Mouse (Mus musculus) thymus, adult 2 months (tissue): ENCODE measurements around the gene Iscu. TPM values are rescaled to one million over a fixed set of nuclear protein-coding genes. Genes with fewer than 3 reads are reported as not detected.
"Not testable (repeated sequence)": the region's sequence is repeated elsewhere in the genome, so short reads cannot be mapped to it uniquely, and the experiment has no call there.

Experiments
- DNase-seq: peaks from one replicate; pipeline ENCODE4 v3.0.0; 2021
- H3K27ac ChIP-seq: fragments of 200-500 bp; 2 replicates; pipeline ENCODE4 v1.5.1; 2012; ENCODE audit warnings: low read length, control low read depth; ENCODE audit not compliant: control insufficient read depth, insufficient read depth
- H3K27me3 ChIP-seq: fragments of 200-500 bp; 2 replicates; pipeline ENCODE4 v1.6.1; 2012; ENCODE audit warnings: mild to moderate bottlenecking, low read length, moderate library complexity, mixed read lengths; ENCODE audit not compliant: control insufficient read depth, insufficient read depth
- H3K36me3 ChIP-seq: fragments of 200-500 bp; 2 replicates; pipeline ENCODE4 v1.6.1; 2012; ENCODE audit warnings: mild to moderate bottlenecking, low read length, moderate library complexity; ENCODE audit not compliant: control insufficient read depth, insufficient read depth
- H3K4me1 ChIP-seq: fragments of 200-500 bp; replicated peaks from 2 replicates; pipeline ENCODE4 v1.6.1; 2012; ENCODE audit warnings: low read length; ENCODE audit not compliant: control insufficient read depth, insufficient read depth
- H3K4me3 ChIP-seq: fragments of 200-500 bp; 2 replicates; pipeline ENCODE4 v1.5.1; 2012; ENCODE audit warnings: mild to moderate bottlenecking, low read length, control low read depth, moderate library complexity; ENCODE audit not compliant: control insufficient read depth, insufficient read depth
- CTCF ChIP-seq: fragments of 200-500 bp; IDR thresholded peaks from 2 replicates; pipeline ENCODE4 v1.5.1; 2012; ENCODE audit warnings: mild to moderate bottlenecking, control low read depth, low read length, moderate library complexity, borderline replicate concordance; ENCODE audit not compliant: control insufficient read depth, poor library complexity, insufficient read depth; ENCODE audit errors: extremely low read depth
- POLR2A ChIP-seq: fragments of 200-500 bp; IDR thresholded peaks from 2 replicates; pipeline ENCODE4 v1.6.1; 2012; ENCODE audit warnings: mild to moderate bottlenecking, low read length, control low read depth, moderate library complexity; ENCODE audit not compliant: control insufficient read depth, poor library complexity, insufficient read depth; ENCODE audit errors: extremely low read depth
- whole genome bisulfite sequencing: fragments of 180-500 bp; shearing (Covaris S2); methylation state at CpG from one replicate; pipeline ENCODE4 v1.1.7; 2018; 5-methylcytosine and 5-hydroxymethylcytosine counted together
- polyA plus RNA-seq: library from polyadenylated mRNA; depleted of rRNA; stranded (reverse); fragments of >200 nt; gene quantifications from 2 replicates; pipeline ENCODE4 v1.2.3, GENCODE M21; 2012

The Iscu gene
- polyA plus RNA-seq, 1 experiment = 93.7 TPM

DNA sequence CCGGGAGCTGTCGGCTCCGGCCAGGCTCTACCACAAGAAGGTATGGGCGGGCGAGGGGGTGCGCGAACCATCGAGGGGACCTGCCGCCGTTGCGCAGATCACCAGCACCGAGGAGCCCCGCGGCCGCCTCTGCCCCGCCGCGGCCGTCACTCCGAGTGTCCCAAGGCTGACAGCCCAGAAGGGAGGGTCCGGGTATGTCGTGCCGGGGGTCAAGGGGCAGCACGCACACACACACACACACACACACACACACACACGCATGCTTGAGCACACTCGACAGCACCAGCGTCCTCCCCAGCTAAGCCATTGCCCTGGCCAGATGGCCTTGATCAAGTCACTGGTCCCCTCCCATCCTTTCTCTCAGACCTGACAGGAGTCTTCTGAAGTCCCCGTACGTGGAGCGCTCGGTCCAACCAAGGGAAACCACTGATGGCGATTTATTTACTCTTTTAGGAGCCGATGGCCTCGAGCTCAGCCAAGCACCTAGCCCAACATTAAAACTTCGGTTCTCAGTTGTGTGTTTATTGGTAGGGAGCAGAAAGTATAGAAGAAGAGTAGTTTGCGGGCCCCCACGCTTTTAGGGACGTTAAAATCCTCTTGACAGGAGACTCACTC is 464 bp downstream of the Iscu start:
- DNase-seq = no peak
- Histone ChIP-seq H3K27ac (no peak overlapping the region), H3K4me3 (peak overlapping the region; percentile 72), H3K4me1 (peaks cover 34% of the 10 kb centered on the region), H3K36me3 (no peaks in the 10 kb centered on the region), H3K27me3 (no peaks in the 10 kb centered on the region)
- WGBS = under 1% methylated on average over 38 of the region's 38 CpGs
- no peak for TF ChIP-seq POLR2A
- peak; percentile 9; the same call in 1 of the 2 replicates for TF ChIP-seq CTCF

DNA sequence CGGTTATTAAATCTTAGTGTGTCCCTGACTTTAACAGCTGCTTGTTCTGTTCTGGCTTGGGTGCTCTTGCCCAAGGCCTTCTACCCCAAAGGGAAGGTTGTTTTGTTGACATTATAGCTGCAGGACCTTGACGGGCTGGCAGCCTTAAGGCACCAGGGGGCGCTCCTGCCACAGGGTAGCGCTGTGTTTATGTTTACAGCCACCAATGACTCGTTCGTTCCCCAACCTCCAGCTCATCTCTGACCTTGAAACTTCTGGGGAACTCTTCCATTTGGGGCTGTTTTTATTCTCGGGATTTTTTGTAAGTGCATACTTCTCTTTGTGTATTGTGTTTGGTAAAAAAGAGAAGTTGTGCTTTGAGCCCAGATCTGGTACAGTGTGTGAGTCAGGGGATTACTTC is 1.1 kb downstream of the Iscu start:
- DNase-seq = peak; percentile 91
- WGBS = under 1% methylated on average over 7 of the region's 7 CpGs
- Histone ChIP-seq H3K36me3 (no peaks in the 10 kb centered on the region), H3K27ac (no peak overlapping the region), H3K27me3 (no peaks in the 10 kb centered on the region), H3K4me1 (peaks cover 40% of the 10 kb centered on the region), H3K4me3 (peak overlapping the region; percentile 72; the same call in 1 of the 2 replicates)
- TF ChIP-seq POLR2A (no peak), CTCF (peak; percentile 91)

DNA sequence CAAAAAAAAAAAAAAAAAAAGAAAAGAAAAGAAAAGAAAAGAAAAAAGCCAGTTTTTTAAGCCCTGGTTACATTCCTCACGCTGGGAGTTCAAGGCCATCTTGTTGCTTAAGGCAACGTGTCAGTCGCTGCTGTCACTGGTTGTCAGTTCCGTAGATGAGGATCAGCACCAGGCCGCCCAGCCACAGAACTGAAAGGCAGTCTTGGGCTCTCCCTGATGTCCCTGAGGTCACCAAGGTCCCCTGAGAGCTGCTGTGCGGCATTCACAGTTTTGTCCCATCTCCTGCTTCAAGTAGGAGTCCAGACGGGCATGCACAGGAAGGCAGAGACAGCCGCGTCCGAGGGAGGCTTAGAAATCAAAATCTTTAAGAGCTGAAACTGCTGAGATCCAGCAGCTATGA is 3.0 kb downstream of the Iscu start:
- DNase-seq = no peak
- Histone ChIP-seq H3K4me3 (no peak overlapping the region), H3K27ac (no peak overlapping the region), H3K4me1 (peaks cover 34% of the 10 kb centered on the region), H3K36me3 (no peaks in the 10 kb centered on the region), H3K27me3 (no peaks in the 10 kb centered on the region)
- no peak for TF ChIP-seq CTCF
- no peak for TF ChIP-seq POLR2A
- 92% methylated on average over 10 of the region's 10 CpGs for WGBS

DNA sequence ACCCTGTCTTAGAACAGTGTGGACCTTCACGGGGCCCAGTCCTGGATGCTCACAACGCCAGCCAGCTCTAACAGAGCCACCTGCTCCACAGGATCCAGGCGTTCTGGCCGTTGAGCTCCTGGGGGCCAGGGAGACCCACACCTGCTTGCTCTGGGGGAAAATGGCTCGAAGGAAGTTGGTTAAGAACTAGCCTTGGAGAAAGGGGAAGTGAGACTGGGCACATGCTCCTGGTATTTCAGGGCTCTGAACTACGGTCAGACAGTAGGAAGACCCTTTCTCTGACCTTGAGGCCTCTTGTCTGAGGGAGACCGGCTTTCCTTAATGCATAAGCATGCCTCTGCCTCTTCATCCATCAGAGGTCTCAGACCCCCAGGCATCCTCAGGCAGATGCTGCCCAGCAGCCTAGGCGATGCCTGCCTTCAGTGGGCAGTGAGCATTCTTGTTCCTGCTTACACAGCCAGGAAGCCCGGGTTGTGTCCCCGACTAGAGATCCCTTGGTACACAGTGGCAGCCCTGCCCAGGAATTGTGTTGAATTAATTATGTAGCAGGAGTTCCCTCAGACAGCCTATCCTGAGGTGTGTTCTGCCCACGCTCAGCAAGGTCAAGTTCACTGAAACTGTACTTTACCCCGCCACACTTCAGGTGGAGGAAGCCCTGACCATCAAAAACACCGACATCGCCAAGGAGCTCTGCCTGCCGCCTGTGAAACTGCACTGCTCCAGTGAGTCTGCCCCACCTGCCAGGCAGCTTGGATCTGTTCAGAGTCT is 3.8 kb downstream of the Iscu start:
- Histone ChIP-seq H3K4me1 (peaks cover 32% of the 10 kb centered on the region), H3K27me3 (no peaks in the 10 kb centered on the region), H3K27ac (peak overlapping the region; percentile 14; the same call in 1 of the 2 replicates), H3K4me3 (no peak overlapping the region), H3K36me3 (no peaks in the 10 kb centered on the region)
- no peak for DNase-seq
- TF ChIP-seq CTCF (no peak), POLR2A (no peak)
- WGBS = 35% methylated on average over 15 of the region's 15 CpGs

DNA sequence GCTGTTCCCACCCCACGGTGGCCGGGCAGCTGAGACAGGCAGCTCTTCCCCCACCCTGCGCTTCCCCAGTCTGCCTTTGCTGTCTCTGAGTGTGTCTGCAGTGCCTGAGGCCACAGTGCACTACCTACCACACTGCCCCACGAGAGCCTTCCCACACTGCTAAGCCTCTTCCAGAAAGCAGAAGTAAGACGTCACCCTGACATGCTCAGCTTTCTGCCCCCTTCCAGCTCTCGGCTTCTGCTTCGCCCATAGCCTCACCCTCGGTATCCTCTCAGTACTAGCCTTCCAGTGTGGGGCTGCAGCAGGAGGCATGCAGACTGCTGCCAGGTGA is 4.3 kb downstream of the Iscu start:
- Histone ChIP-seq H3K4me1 (peaks cover 32% of the 10 kb centered on the region), H3K27me3 (no peaks in the 10 kb centered on the region), H3K27ac (no peak overlapping the region), H3K4me3 (no peak overlapping the region), H3K36me3 (no peaks in the 10 kb centered on the region)
- TF ChIP-seq POLR2A = no peak
- TF ChIP-seq CTCF = no peak
- WGBS = 40% methylated on average over 8 of the region's 8 CpGs
- no peak for DNase-seq

DNA sequence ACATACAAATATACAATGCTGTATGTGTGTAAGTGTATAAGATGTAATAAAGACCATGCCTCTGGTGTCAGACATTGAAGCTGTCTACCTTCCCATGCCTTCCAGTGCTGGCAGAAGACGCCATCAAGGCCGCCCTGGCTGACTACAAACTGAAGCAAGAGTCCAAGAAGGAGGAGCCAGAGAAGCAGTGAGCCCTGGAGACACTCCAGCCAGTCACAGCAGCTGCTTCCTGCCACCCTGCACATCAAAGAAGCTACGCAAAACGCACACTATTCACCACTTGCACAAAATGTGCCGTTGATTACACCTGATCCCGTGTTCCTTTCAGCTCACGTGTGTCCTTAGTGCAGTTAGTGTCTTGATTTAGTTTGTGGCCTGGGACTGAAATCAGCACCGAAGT is 5.2 kb downstream of the Iscu start:
- H3K36me3 ChIP-seq, H3K27me3 ChIP-seq, H3K4me3 ChIP-seq, H3K27ac ChIP-seq: not testable (repeated sequence)
- WGBS = 8% methylated on average over 8 of the region's 8 CpGs
- peaks cover 32% of the 10 kb centered on the region for H3K4me1 ChIP-seq
- DNase-seq = peak; percentile 29

DNA sequence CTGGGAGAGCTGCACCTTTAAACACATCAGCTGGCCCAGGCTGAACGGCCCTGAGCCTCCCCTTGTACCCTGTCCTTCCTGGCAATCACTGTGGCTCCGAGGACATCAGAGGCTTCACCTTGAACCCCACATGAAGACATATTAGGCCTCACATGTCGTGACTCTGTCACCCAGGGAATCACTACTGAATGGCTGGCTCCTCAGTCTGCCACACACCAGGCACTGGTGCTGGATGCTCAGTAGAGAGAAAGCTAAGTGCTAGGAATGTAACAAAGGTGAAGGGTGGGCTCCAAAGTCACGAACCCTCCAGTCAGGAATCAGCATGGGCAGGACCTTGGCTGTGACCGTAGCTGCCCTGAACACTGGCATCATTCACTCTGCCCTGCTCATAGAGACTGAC is 7.0 kb downstream of the Iscu start:
- WGBS = 89% methylated on average over 5 of the region's 5 CpGs
- no peak for DNase-seq
- Histone ChIP-seq H3K27ac (no peak overlapping the region), H3K4me1 (peaks cover 26% of the 10 kb centered on the region), H3K27me3 (no peaks in the 10 kb centered on the region), H3K36me3 (no peaks in the 10 kb centered on the region), H3K4me3 (no peak overlapping the region)
- TF ChIP-seq CTCF (no peak), POLR2A (no peak)
